Mouse (Mus musculus) kidney, postnatal 36 days (tissue): ENCODE results near the gene Lipc.
A peak's percentile ranks its signal among the peaks of the same experiment; 100 is the strongest.

ENCODE experiments used
- DNase-seq, 2 experiments: peaks; one replicate each; pipeline ENCODE4 v3.0.0; 2021 to 2022; ENCODE audit warnings: mixed read lengths in 2 of 2

Gene Lipc

DNA sequence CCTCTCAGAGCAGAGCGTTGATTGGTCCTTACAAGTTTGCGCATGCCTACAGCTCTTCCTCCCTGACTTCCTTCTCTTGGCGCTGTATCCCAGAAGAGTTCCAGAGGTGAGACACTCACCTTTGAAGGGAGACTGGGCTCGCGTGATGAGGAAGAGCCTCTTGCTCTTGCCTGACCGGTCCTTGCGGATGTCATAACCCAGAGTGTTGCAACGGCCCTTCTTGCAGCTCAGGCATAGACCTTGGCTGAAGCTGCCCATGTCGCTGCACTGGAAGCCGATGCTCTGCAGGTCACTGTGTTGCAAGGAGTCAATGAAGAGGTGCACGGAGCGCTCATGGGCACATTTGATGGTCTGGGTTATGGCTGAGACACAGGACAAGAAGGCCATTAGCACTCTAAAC, 139.5 kb downstream of the Lipc start:
- no peak for DNase-seq

DNA sequence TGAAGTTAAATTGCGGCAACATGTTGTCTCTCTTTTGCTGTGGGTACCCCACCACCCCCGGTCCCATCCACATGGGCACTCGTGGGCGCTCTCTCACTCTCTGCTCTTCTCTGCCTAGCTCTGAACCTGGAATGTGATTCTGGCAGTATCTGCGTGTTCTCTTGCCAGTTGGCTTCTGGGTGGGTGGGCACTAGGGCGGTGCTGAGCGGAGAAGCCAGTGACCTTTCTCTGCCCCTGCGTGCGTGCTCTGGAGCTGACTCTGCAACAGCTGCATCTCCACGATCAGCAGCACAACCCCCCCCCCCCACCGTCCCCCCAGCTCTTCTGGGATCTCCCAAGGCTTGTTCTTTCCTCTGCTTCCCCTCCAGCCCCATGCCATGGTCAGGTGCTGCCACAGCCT, 144.3 kb downstream of the Lipc start:
- DNase-seq, result no peak

DNA sequence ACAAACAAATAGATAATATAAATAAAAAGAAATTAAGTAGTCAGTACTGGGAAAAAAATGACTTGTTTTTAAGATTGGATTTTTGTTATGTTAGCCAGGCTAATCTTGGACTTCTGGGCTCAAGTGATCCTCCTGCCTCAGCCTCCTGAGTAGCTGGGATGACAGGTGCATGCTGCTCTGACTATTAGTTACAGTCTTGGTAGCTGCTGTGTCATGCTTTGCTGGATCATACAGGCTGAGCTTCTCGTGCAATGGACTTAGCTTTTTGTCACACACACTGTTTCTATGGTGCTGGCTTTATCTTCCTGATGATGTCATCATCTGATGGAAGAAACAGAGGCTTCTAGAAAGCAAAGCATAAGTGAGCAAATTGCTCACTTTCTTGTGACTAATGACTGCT, 146.0 kb downstream of the Lipc start:
- no peak for DNase-seq

DNA sequence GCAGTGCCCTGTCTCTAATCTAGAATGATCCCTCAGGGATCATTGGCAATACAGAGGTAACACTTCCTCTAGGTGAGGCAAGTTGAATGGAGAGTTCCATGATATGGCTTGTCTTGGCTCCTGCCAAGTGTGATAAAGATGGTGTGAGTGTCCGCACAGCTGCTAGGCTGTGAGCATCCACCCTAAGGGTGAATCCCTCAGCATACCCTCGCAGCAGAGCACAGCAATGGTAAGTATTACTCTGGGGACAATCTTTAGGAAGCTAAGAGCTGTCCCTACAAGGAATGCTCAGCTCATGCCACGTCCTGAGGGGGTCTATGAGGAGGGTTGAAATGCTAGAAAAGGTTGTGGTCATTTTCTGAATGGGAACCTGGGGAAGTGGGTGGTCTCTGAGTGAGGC, 149.2 kb downstream of the Lipc start:
- DNase-seq, result no peak

DNA sequence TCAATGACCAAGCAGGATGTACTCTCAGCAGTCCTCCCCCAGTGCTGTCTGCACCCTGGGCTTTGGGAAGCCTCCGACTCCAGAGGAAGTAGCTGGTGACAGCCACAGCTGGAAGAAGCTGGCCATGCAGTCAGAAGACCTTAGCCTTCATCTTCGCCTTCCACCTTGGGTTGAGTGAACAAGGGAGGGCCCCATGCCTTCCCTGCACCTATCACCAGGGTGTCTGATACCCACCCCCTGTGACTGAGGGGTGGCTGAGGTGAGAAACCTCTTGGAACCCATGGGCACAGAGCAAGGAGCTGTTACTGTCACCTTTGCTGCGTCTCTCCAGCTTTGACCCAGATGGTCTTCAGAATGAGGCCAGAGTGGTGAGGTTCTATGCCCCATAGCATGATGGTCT, 150.3 kb downstream of the Lipc start:
- DNase-seq, result no peak

DNA sequence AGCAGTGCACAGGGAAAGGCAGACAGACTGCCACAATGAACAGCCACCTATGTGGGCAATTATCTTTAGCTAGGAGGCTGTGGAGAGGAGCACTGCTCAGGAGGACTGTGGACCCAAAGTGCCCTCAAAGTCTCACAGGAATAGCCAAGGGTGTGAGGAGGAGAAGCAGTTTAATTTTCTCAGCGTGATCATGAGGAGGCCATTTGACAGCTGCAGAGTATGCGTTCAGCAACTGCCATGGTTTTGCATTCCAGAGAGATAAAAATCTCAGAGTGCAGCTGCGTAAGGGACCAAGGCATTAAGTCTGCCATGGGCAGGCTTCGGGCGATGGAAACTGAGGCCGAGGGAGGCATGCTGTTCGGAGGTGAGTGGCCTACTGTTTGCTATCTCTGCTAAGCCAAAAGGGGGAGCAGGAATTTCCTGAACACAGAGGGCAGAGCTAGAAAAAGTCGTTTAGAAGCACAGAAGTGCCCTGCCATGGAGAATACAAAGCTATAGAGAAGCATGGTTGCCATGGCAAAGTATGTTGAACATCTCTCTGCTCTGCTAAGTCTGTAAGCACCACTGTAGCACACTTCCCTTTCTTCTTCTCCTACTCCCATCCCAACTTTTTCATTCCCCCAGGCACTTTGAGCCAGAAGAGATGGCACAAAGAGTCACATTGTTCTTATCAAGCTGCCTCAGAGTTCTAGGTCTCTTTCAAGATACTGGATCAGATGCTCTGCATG, 151.3 kb downstream of the Lipc start:
- no peak for DNase-seq

DNA sequence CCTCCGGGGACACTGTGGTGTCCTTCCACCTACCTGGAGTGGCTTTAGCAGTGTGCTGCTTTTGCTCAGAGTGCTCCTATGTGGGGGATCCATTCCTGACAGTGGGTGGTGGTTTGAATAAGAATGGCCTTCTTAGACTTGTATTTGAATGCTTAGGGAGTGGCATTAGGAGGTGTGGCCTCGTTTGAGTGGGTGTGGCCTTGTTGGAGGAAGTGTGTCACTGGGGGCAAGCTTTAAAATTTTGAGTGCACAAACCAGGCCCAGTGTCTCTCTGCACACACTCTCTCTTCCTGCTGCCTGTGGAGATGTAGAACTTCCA, 156.6 kb downstream of the Lipc start:
- no peak for DNase-seq

DNA sequence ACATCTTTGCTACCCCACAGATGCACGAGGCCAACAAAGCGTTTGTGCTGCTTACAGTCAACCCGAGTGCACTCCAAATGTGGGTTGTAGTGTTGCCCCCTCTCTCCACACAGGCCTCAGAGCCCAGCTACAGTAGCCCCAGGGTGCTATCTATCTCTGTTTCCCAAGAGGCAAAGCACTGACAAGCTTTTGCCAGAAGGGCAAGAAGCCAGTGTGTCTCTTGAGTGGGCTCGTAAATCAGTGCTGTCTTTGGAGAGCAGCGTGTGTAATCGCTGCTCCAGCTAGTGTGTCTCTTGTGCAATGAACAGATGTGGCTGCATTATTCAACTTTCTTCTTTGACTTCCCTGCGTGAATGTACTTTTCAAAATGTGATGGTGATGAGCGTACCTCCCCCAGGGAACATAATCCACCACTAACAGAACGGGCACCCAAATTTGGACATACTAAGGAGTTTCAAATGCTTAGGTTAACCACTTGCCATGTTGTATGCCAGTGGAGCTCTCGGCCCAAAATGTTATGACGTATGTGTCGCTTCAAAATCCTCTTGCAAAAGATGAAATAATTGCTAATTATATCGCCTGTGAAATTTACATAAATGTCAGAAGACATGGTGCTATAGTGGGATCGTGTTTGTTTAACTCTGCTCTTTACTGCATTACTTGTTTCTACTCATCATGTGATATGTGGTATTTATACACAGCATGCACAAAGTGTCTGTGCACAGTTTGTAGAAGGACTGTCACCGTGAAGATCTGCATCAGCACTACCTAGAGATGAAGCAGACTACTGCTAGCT, 157.2 kb downstream of the Lipc start:
- DNase-seq, result no peak

DNA sequence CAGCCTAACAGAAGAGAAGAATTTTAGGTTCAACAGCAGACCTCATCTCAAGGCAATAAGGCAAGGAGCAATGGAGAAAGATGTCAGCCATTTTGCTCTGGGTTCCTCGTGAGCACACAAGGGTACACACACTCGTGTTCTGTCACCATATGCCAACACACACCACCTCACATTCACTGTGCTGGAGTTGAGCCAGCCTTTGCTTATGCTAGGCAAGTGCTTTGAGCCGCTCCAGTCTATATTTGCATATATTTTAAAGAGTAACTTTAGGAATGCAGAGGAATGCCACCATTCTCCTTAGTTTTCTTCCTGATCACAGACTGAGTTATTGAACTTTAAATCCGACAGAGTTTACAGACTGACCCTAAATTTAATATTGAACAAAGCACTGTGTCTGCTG, 161.4 kb downstream of the Lipc start:
- peak; percentile 39 to 58 for DNase-seq

DNA sequence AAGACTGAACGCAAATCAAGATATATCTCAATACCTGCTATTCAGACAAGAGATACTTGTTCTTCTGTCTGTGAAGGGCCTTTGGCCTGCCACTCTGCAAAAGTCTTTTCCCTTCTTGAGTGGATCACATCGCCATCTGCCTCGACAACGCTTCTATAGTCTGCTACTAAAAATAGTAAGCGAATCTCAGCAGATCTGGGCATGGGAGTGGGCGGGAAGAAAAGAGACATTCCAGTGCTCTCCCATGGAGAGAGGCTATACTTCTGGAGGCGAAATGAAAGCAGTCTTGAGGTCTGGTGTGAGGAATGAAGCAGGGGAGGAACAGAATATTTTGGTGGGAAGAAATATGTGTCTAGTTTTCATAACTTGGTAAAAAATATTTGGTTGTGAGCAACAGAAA, 163.3 kb downstream of the Lipc start:
- DNase-seq, result no peak

DNA sequence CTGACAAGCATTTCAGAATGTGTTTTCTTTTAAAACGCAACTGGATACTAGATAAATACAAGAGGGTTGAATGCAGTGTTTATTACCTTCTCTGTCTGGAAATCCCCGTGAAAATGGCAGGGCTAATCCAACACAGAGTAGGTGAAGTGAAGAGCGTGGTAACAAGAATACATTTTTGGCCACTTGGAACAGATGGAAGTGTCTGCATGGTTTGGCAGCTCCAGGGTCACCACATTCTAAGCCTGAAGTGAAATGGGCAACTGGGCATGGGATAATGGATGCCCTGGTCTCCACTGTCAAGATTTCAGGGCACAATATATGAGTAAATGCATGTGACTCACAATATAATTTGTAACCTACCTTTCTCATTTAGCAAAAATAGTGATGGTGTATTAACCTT, 169.8 kb downstream of the Lipc start:
- no peak for DNase-seq

DNA sequence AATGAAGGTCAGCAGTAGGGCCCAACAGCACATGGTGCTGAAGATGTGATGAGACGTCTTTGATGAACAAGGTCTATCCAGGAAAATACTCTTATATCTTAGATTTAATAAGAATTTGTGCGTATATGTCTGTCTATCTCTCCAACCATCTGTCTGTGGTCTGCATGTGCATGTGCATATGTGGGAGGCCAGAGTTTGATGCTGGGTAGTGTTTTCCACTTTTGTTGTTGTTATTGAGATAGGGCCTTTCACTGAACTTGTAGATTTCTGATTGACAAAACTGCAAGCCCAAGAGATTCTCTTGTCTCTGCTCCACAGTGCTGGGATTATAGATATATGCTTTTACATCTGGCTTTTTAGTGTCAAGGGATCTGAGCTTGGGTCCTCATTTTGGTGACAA, 176.5 kb downstream of the Lipc start:
- DNase-seq, result no peak

DNA sequence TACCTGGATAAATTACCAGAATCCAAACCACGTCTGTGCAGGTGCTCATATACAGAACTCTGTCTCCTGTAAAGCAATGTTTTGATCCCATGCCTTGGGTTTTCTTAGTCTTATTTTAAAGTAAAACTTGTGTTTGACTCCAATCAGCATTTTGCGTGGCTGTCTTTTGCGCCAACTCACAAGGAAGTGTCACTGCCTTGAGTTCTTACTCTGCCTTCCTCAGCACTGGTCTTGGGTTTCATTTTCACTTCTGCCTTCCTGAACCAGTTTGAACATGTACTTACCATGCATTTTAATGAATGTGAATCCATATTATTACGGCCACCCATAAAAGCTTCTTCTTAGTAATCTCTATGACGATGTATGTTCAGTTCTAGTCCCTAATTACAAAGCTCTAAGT, 191.1 kb downstream of the Lipc start:
- DNase-seq, result peak; percentile 9

DNA sequence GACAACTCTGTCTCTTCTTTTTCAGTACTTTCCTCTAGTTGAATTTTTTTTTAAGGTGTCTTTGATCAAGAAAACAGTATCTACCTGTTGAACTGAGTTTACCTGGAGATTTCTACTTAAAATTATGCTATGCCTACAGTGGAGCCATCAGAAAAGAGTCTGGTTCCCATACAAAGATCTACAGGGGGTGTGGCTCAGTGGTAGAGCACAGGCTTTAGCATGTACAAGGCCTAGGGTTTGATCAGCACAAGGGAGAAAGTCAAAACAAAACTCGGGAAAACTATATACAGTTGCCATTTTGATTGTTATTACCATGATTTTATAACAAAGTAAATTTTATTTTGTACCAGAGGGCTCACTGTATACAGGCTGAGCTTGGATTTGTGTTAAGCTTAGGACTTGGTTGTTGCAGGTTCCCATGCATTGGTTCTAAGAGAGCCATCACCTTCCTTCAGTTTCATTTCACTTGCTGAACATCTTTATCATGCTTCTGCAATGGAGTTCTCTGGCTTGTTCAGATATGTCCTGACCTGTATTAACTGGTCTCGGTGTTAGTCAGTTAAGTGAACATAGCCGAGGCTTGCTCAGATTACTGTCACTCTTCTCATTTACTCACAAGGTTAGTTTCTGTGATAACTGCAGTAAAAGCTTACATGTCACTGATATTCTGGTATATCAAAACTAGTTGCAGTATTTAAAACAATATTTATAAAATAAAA, 200.4 kb downstream of the Lipc start:
- DNase-seq, result no peak
